Mouse (Mus musculus): Measurements from ENCODE around the gene Tapt1.

DNA sequence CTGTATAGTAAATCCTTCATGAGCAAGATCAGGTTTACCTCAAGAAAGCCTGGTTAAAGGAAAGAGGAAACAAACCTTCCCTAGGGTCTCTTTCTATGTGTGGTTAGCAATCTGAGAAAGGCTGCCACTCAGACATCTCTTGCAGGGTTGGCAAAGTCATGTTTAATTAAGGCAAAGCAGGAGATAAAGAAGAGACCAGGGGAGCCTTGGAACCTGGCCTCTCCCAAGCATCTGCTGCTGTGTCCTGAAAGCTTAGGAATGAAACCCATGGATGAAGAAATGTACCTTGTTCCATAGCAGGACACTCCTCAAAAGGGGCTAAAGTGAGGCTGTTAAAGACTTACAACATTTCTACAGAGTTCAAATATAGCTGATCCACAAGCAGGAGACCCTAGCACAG lies 11.3 kb downstream of the Tapt1 start:
- no peak for TF ChIP-seq FLI1 (IDR thresholded peaks at IDR 0.05; ENCODE audit: low read length)
- TF ChIP-seq GATA1 (IDR thresholded peaks at IDR 0.05; ENCODE audit: borderline replicate concordance, low read length): no peak
